Mouse (Mus musculus) heart, embryonic 13.5 days (tissue): ENCODE results near the gene Lrp8. TPM values are rescaled to one million over a fixed set of nuclear protein-coding genes. Genes with fewer than 3 reads are reported as not detected.

Experiments used
- ATAC-seq: fragments of 200-750 bp; cut with Nextera tagmentation; 2 replicates; pipeline ENCODE4 v1.8.0; 2017; ENCODE audit warnings: moderate TSS enrichment; ENCODE audit not compliant: insufficient number of reproducible peaks, low FRiP score, low TSS enrichment; ENCODE audit errors: extremely low read depth
- H3K27ac ChIP-seq: fragments of 300-500 bp; sonication (generic); replicated peaks from 2 replicates; pipeline ENCODE4 v1.5.1; 2015; ENCODE audit warnings: moderate library complexity, mild to moderate bottlenecking, inconsistent platforms
- H3K27me3 ChIP-seq: fragments of 300-500 bp; sonication (generic); replicated peaks from 2 replicates; pipeline ENCODE4 v1.6.1; 2015; ENCODE audit warnings: mild to moderate bottlenecking, inconsistent platforms
- H3K36me3 ChIP-seq: fragments of 300-500 bp; sonication (generic); 2 replicates; pipeline ENCODE4 v1.6.1; 2015; ENCODE audit warnings: mild to moderate bottlenecking, inconsistent platforms
- H3K4me1 ChIP-seq: fragments of 300-500 bp; sonication (generic); 2 replicates; pipeline ENCODE4 v1.6.1; 2015; ENCODE audit warnings: inconsistent platforms
- H3K4me2 ChIP-seq: fragments of 300-500 bp; sonication (generic); 2 replicates; pipeline ENCODE4 v1.6.1; 2015; ENCODE audit warnings: inconsistent platforms, mild to moderate bottlenecking, moderate library complexity
- H3K4me3 ChIP-seq: fragments of 300-500 bp; sonication (generic); 2 replicates; pipeline ENCODE4 v1.5.1; 2015; ENCODE audit warnings: moderate library complexity, mild to moderate bottlenecking, inconsistent platforms
- H3K9ac ChIP-seq: fragments of 300-500 bp; sonication (generic); 2 replicates; pipeline ENCODE4 v1.6.1; 2015; ENCODE audit warnings: inconsistent platforms, mild to moderate bottlenecking, moderate library complexity
- H3K9me3 ChIP-seq: fragments of 300-500 bp; sonication (generic); 2 replicates; pipeline ENCODE4 v1.6.1; 2016; ENCODE audit warnings: inconsistent platforms
- WGBS: fragments of 180-500 bp; shearing (Covaris S2); methylation state at CpG from one replicate; pipeline ENCODE4 v1.1.7; 2015; ENCODE audit warnings: mixed read lengths; 5-methylcytosine and 5-hydroxymethylcytosine counted together
- polyA plus RNA-seq: library from polyadenylated mRNA; unstranded; fragments of >200 nt; fragmentation: Nextera tagmentation; extraction: Ambion mirVana; gene quantifications from 2 replicates; pipeline ENCODE4 v1.2.1, GENCODE M21; 2015

Gene Lrp8
- polyA plus RNA-seq, 1 experiment from 2014 or later: 0.51 TPM

- ATAC-seq: no peak
- peaks cover 32% of the 10 kb centered on the region for H3K4me1 ChIP-seq
- no peaks in the 10 kb centered on the region for H3K9me3 ChIP-seq
- peak overlapping the region; percentile 94; the same call in 1 of the 2 replicates for H3K9ac ChIP-seq
- H3K4me2 ChIP-seq: peak overlapping the region; percentile 88
- H3K4me3 ChIP-seq: peak overlapping the region; percentile 88
- peak overlapping the region; percentile 77; the same call in 1 of the 2 replicates for H3K27ac ChIP-seq
- peaks cover 9% of the 10 kb centered on the region; the same call in 1 of the 2 replicates for H3K36me3 ChIP-seq
- 51% methylated on average over 7 of the region's 7 CpGs for WGBS
- 0 out of 2 replicates have a peak, but pooled peaks cover 3% of the 10 kb centered on the region for H3K27me3 ChIP-seq
These were observed 121.7 kb downstream of the Lrp8 start for GRCm38 (mm10) chr4:107923803-107924194.

Other genes starting within 250 kb of the Lrp8 start
- gene Dmrtb1, start 118.0 kb upstream of the Lrp8 start, polyA plus RNA-seq: 0.11 TPM in 1 of 2 replicates, not detected in the other
- gene Magoh, start 77.5 kb downstream of the Lrp8 start, polyA plus RNA-seq: 94.1 and 99.9 TPM in 2 replicates
- gene 0610037L13Rik, start 87.6 kb downstream of the Lrp8 start, polyA plus RNA-seq: 95.3 and 101 TPM in 2 replicates
- gene Cpt2, start 121.3 kb downstream of the Lrp8 start, polyA plus RNA-seq: 53.4 and 59.3 TPM in 2 replicates
- gene Slc1a7, start 166.1 kb downstream of the Lrp8 start, polyA plus RNA-seq: not detected in 2 replicates